Mouse (Mus musculus): ENCODE measurements around the gene Rab11fip4. TPM values are rescaled to one million over a fixed set of nuclear protein-coding genes. Genes with fewer than 3 reads are reported as not detected.

Rab11fip4 gene
- total and polyA plus RNA-seq, 3 experiments: 13.2 to 41.6 (median 26.6) TPM

DNA sequence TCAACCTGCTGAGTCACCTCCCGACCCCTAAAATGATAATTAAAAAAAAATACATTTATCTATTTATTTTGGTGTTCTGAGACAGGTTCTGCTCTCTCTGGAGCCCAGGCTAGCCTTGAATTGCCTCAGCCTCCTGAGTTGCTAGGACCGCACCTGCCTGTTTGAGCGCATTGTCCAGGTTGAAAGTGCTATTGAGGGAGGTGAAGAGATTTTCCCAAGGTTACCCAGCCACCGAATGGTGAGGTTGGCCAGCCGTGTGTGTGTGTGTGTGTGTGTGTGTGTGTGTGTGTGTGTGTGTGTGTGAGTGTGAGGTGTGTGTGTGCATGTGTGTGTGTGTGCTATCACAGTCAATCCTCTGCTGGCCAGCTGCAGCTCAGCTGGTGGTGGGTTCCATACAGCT, 55.0 kb downstream of the Rab11fip4 start:
- H3K27me3 ChIP-seq (replicated peaks): no peaks in the 10 kb centered on the region
- H3K4me3 ChIP-seq (replicated peaks in 1 of 3; ENCODE audit: low read depth in 2 of 3, low read length in 2 of 3, poor library complexity in 1 of 3): no peak overlapping the region
- TF ChIP-seq POLR2AphosphoS2 (IDR thresholded peaks at IDR 0.05; ENCODE audit: low read depth, low read length) (no peak), MYC (IDR thresholded peaks at IDR 0.05; ENCODE audit: low read depth, low read length) (no peak)
- no peak for DNase-seq (ENCODE audit: extremely low read depth)
- no peaks in the 10 kb centered on the region for H3K9me3 ChIP-seq (replicated peaks; ENCODE audit: low read length)
- H3K36me3 ChIP-seq (replicated peaks in 1 of 2; ENCODE audit: control insufficient read depth in 1 of 2, insufficient read depth in 1 of 2, low read length in 1 of 2): no peaks in the 10 kb centered on the region
- H3K27ac ChIP-seq (ENCODE audit: insufficient read depth, low read depth): no peak overlapping the region
- dilution Hi-C loops (cut with MboI; ENCODE audit: extremely low pct_ligation_motif_present, extremely low pct_unique_long_range_greater_than_20kb, low sequenced_read_pairs) (no loop called here), in situ Hi-C loops (cut with MboI; ENCODE audit: low pct_ligation_motif_present, low pct_unique_long_range_greater_than_20kb, low sequenced_read_pairs) (no loop called here)
- peaks cover 25 to 77% of the 10 kb centered on the region in 2 experiments for H3K4me1 ChIP-seq (ENCODE audit: control insufficient read depth in 1 of 2, insufficient read depth in 2 of 2)
- H3K4me2 ChIP-seq (ENCODE audit: insufficient read depth, low read depth, poor library complexity, severe bottlenecking): no peak overlapping the region
- no peaks in the 10 kb centered on the region for H3K79me2 ChIP-seq (replicated peaks; ENCODE audit: control insufficient read depth, extremely low read depth, insufficient read depth, poor library complexity, severe bottlenecking)
- no peak overlapping the region for H3K9ac ChIP-seq (ENCODE audit: insufficient read depth, low read depth)

DNA sequence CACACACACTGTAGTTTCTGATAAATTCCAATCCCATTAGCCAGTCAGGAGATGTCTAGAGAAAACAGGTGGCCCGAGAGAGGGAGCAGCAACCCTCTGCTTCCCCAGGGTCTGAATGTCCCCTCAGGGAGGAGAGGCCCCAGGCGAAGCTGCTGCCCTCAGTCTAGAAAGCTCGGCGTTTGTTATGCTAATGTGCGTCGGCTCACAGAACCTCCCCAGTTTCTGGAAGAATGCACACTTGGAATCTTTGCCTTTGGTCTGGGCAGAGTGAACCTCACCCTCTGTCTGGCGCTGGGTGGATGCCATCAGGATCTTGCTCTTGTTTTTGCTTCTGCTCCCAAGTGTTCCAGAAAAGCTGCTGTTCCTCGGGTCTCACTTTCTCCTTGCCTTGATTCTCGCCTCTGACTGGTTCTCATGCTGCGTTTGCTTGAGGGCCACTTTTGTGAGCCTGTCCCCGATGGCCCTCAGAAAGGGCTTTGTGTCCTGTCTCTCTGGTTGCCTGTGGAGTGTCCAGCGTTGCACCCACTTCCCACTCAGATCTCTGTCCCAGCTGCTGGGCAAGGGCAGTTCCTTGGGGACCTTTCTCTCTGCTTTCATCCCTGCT, 55.6 kb downstream of the Rab11fip4 start:
- dilution Hi-C loops (cut with MboI; ENCODE audit: extremely low pct_ligation_motif_present, extremely low pct_unique_long_range_greater_than_20kb, low sequenced_read_pairs): no loop called here
- Histone ChIP-seq H3K4me3 (replicated peaks in 1 of 3; ENCODE audit: low read depth in 2 of 3, low read length in 2 of 3, poor library complexity in 1 of 3) (no peak overlapping the region), H3K4me2 (ENCODE audit: insufficient read depth, low read depth, poor library complexity, severe bottlenecking) (no peak overlapping the region), H3K27ac (ENCODE audit: insufficient read depth, low read depth) (no peak overlapping the region), H3K4me1 (ENCODE audit: control insufficient read depth in 1 of 2, insufficient read depth in 2 of 2) (peaks cover 25 to 71% of the 10 kb centered on the region in 2 experiments), H3K36me3 (replicated peaks in 1 of 2; ENCODE audit: control insufficient read depth in 1 of 2, insufficient read depth in 1 of 2, low read length in 1 of 2) (no peaks in the 10 kb centered on the region), H3K9me3 (replicated peaks; ENCODE audit: low read length) (no peaks in the 10 kb centered on the region), H3K27me3 (replicated peaks) (no peaks in the 10 kb centered on the region), H3K9ac (ENCODE audit: insufficient read depth, low read depth) (no peak overlapping the region), H3K79me2 (replicated peaks; ENCODE audit: control insufficient read depth, extremely low read depth, insufficient read depth, poor library complexity, severe bottlenecking) (no peaks in the 10 kb centered on the region)
- 0 out of 2 replicates have a peak, but pooled peaks have one; percentile 7 for TF ChIP-seq SMC3 (IDR thresholded peaks at IDR 0.05; ENCODE audit: low read depth, low read length)
- no peak for TF ChIP-seq TCF12 (IDR thresholded peaks at IDR 0.05; ENCODE audit: low read depth, low read length)
- in situ Hi-C loops (cut with MboI; ENCODE audit: low pct_ligation_motif_present, low pct_unique_long_range_greater_than_20kb, low sequenced_read_pairs): no loop called here
- no peak for DNase-seq (ENCODE audit: extremely low read depth)

DNA sequence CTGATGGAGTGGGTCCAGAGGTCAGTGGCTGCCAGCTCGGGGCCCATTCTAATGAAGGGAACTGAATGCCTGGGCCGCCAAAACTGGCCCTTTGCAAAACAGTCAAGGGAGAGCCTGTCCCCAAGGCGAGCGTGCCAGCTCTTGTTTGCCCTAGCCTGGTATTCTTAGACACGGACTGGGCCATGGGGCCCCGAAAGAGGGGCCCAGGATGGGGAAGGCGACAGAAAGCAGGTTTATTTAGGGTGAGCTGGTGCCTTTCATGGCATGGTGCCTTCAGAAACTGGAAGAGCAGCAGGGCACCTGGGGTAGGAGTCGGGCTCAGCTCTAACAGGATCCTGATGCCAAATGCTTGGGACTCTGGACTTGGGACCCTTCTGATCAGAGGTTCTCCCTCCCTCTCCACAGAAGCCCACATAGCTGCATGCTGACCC, 56.1 kb downstream of the Rab11fip4 start:
- TF ChIP-seq CHD2 (IDR thresholded peaks at IDR 0.05; ENCODE audit: low read length) (no peak), MXI1 (IDR thresholded peaks at IDR 0.05; ENCODE audit: low read depth, low read length) (no peak), NELFE (IDR thresholded peaks at IDR 0.05; ENCODE audit: low read depth, low read length) (no peak), MAX (IDR thresholded peaks at IDR 0.05; ENCODE audit: low read length) (no peak), ETS1 (conservative IDR thresholded peaks at IDR 0.05; ENCODE audit: low read depth, low read length) (no peak), JUND (conservative IDR thresholded peaks at IDR 0.05; ENCODE audit: low read depth, low read length) (no peak), CTCF (conservative IDR thresholded peaks at IDR 0.05 in 1 of 2, IDR thresholded peaks at IDR 0.05 in 1 of 2; ENCODE audit: low read depth in 2 of 2, low read length in 2 of 2) (no peak)
- Histone ChIP-seq H3K4me1 (ENCODE audit: control insufficient read depth in 1 of 2, insufficient read depth in 2 of 2) (peaks cover 25 to 66% of the 10 kb centered on the region in 2 experiments), H3K4me3 (replicated peaks in 1 of 3; ENCODE audit: low read depth in 2 of 3, low read length in 2 of 3, poor library complexity in 1 of 3) (no peak overlapping the region), H3K9ac (ENCODE audit: insufficient read depth, low read depth) (no peak overlapping the region), H3K27me3 (replicated peaks) (no peaks in the 10 kb centered on the region), H3K79me2 (replicated peaks; ENCODE audit: control insufficient read depth, extremely low read depth, insufficient read depth, poor library complexity, severe bottlenecking) (no peaks in the 10 kb centered on the region), H3K9me3 (replicated peaks; ENCODE audit: low read length) (no peaks in the 10 kb centered on the region), H3K27ac (ENCODE audit: insufficient read depth, low read depth) (no peak overlapping the region), H3K36me3 (replicated peaks in 1 of 2; ENCODE audit: control insufficient read depth in 1 of 2, insufficient read depth in 1 of 2, low read length in 1 of 2) (no peaks in the 10 kb centered on the region), H3K4me2 (ENCODE audit: insufficient read depth, low read depth, poor library complexity, severe bottlenecking) (no peak overlapping the region)
- in situ Hi-C loops (cut with MboI; ENCODE audit: low pct_ligation_motif_present, low pct_unique_long_range_greater_than_20kb, low sequenced_read_pairs): no loop called here
- DNase-seq (ENCODE audit: extremely low read depth): no peak
- dilution Hi-C loops (cut with MboI; ENCODE audit: extremely low pct_ligation_motif_present, extremely low pct_unique_long_range_greater_than_20kb, low sequenced_read_pairs): no loop called here

All from CH12.LX (cell line).